Mouse (Mus musculus) embryonic facial prominence, embryonic 12.5 days (tissue): Measurements from ENCODE around the gene Grhl3. TPM values are rescaled to one million over a fixed set of nuclear protein-coding genes. Genes with fewer than 3 reads are reported as not detected.

ENCODE experiments used
- ATAC-seq: fragments of 200-750 bp; cut with Nextera tagmentation; 2 replicates; pipeline ENCODE4 v1.8.0; 2017; ENCODE audit not compliant: insufficient number of reproducible peaks, insufficient read depth, low FRiP score, low TSS enrichment
- H3K27ac ChIP-seq: fragments of 300-500 bp; sonication (generic); 2 replicates; pipeline ENCODE4 v1.5.1; 2016; ENCODE audit warnings: mild to moderate bottlenecking
- H3K27me3 ChIP-seq: fragments of 300-500 bp; sonication (generic); 2 replicates; pipeline ENCODE4 v1.6.1; 2016; ENCODE audit warnings: mild to moderate bottlenecking, moderate library complexity
- H3K36me3 ChIP-seq: fragments of 300-500 bp; sonication (generic); 2 replicates; pipeline ENCODE4 v1.6.1; 2016; ENCODE audit warnings: mild to moderate bottlenecking
- H3K4me1 ChIP-seq: fragments of 300-500 bp; sonication (generic); 2 replicates; pipeline ENCODE4 v1.6.1; 2016
- H3K4me2 ChIP-seq: fragments of 300-500 bp; sonication (generic); replicated peaks from 2 replicates; pipeline ENCODE4 v1.6.1; 2016; ENCODE audit warnings: mild to moderate bottlenecking, moderate library complexity
- H3K4me3 ChIP-seq: fragments of 300-500 bp; sonication (generic); 2 replicates; pipeline ENCODE4 v1.5.1; 2016; ENCODE audit warnings: mild to moderate bottlenecking
- H3K9ac ChIP-seq: fragments of 300-500 bp; sonication (generic); 2 replicates; pipeline ENCODE4 v1.6.1; 2016; ENCODE audit warnings: mild to moderate bottlenecking, moderate library complexity
- H3K9me3 ChIP-seq: fragments of 300-500 bp; sonication (generic); 2 replicates; pipeline ENCODE4 v1.6.1; 2016; ENCODE audit warnings: mild to moderate bottlenecking, moderate library complexity
- WGBS: fragments of 180-500 bp; shearing (Covaris S2); methylation state at CpG from one replicate; pipeline ENCODE4 v1.1.7; 2016; 5-methylcytosine and 5-hydroxymethylcytosine counted together
- polyA plus RNA-seq: library from polyadenylated mRNA; unstranded; fragments of >200 nt; fragmentation: Nextera tagmentation; extraction: Ambion mirVana; gene quantifications from 2 replicates; pipeline ENCODE4 v1.2.1, GENCODE M21; 2016

Grhl3 gene
- polyA plus RNA-seq, 1 experiment from 2014 or later: 13.2 TPM

- no peak for ATAC-seq
- Histone ChIP-seq H3K9ac (no peak overlapping the region), H3K36me3 (no peaks in the 10 kb centered on the region), H3K4me1 (peaks cover 49% of the 10 kb centered on the region), H3K4me3 (no peak overlapping the region), H3K4me2 (no peak overlapping the region), H3K9me3 (no peaks in the 10 kb centered on the region), H3K27me3 (peaks cover 3% of the 10 kb centered on the region; the same call in 1 of the 2 replicates), H3K27ac (no peak overlapping the region)
- 90% methylated on average over 4 of the region's 4 CpGs for WGBS
Measured at GRCm38 (mm10) chr4:135546793-135547192, 26.6 kb downstream of the Grhl3 start.

- WGBS: 87% methylated on average over 7 of the region's 7 CpGs
Measured at GRCm38 (mm10) chr4:135546008-135546407, 27.4 kb downstream of the Grhl3 start.

GRCm38 (mm10) chr4:135545080-135545511 lies 28.3 kb downstream of the Grhl3 start:
- peak overlapping the region; percentile 39 for H3K4me2 ChIP-seq
- H3K27ac ChIP-seq: peak overlapping the region; percentile 61; the same call in 1 of the 2 replicates
- 0 out of 2 replicates have a peak, but pooled peaks cover 3% of the 10 kb centered on the region for H3K27me3 ChIP-seq
- peaks cover 47% of the 10 kb centered on the region for H3K4me1 ChIP-seq
- H3K4me3 ChIP-seq: peak overlapping the region; percentile 7; the same call in 1 of the 2 replicates
- 9% methylated on average over 8 of the region's 8 CpGs for WGBS
- peak; percentile 49; the same call in 1 of the 2 replicates for ATAC-seq
- no peaks in the 10 kb centered on the region for H3K36me3 ChIP-seq
- H3K9ac ChIP-seq: no peak overlapping the region
- H3K9me3 ChIP-seq: no peaks in the 10 kb centered on the region

More at GRCm38 (mm10) chr4:135546008-135546407, 27.4 kb downstream of the Grhl3 start:
- Histone ChIP-seq H3K4me1 (peaks cover 47% of the 10 kb centered on the region), H3K9me3 (no peaks in the 10 kb centered on the region), H3K9ac (no peak overlapping the region), H3K4me2 (no peak overlapping the region), H3K4me3 (no peak overlapping the region), H3K36me3 (no peaks in the 10 kb centered on the region), H3K27ac (no peak overlapping the region), H3K27me3 (peaks cover 3% of the 10 kb centered on the region; the same call in 1 of the 2 replicates)
- ATAC-seq: no peak

- H3K27me3 ChIP-seq: 0 out of 2 replicates have a peak, but pooled peaks cover 3% of the 10 kb centered on the region
- H3K9ac ChIP-seq: no peak overlapping the region
- H3K36me3 ChIP-seq: no peaks in the 10 kb centered on the region
- ATAC-seq: no peak
- no peaks in the 10 kb centered on the region for H3K9me3 ChIP-seq
- peaks cover 43% of the 10 kb centered on the region for H3K4me1 ChIP-seq
- H3K27ac ChIP-seq: no peak overlapping the region
- H3K4me3 ChIP-seq: no peak overlapping the region
- H3K4me2 ChIP-seq: no peak overlapping the region
- WGBS: 70% methylated on average over 2 of the region's 2 CpGs
Measured at GRCm38 (mm10) chr4:135544284-135544683, 29.1 kb downstream of the Grhl3 start.

- Histone ChIP-seq H3K4me1 (peaks cover 13% of the 10 kb centered on the region), H3K4me3 (no peak overlapping the region), H3K9ac (no peak overlapping the region), H3K36me3 (no peaks in the 10 kb centered on the region), H3K9me3 (no peaks in the 10 kb centered on the region), H3K4me2 (no peak overlapping the region), H3K27me3 (no peaks in the 10 kb centered on the region), H3K27ac (no peak overlapping the region)
- 70% methylated on average over 9 of the region's 9 CpGs for WGBS
- ATAC-seq: no peak
Measured at GRCm38 (mm10) chr4:135540057-135540456, 33.4 kb downstream of the Grhl3 start.

- Histone ChIP-seq H3K4me1 (peaks cover 3% of the 10 kb centered on the region), H3K36me3 (no peaks in the 10 kb centered on the region), H3K9me3 (no peaks in the 10 kb centered on the region), H3K9ac (no peak overlapping the region), H3K27ac (no peak overlapping the region), H3K4me3 (no peak overlapping the region), H3K4me2 (no peak overlapping the region), H3K27me3 (no peaks in the 10 kb centered on the region)
- 80% methylated on average over 12 of the region's 12 CpGs for WGBS
- ATAC-seq: no peak
Measured at GRCm38 (mm10) chr4:135539056-135539455, 34.4 kb downstream of the Grhl3 start.

GRCm38 (mm10) chr4:135535021-135535420 lies 38.4 kb downstream of the Grhl3 start:
- H3K9ac ChIP-seq: no peak overlapping the region
- H3K9me3 ChIP-seq: peaks cover 7% of the 10 kb centered on the region
- H3K4me1 ChIP-seq: no peaks in the 10 kb centered on the region; the same call in 1 of the 2 replicates
- ATAC-seq: no peak
- H3K4me3 ChIP-seq: no peak overlapping the region
- no peaks in the 10 kb centered on the region for H3K36me3 ChIP-seq
- 97% methylated on average over 3 of the region's 3 CpGs for WGBS
- no peak overlapping the region for H3K27ac ChIP-seq
- H3K27me3 ChIP-seq: no peaks in the 10 kb centered on the region
- H3K4me2 ChIP-seq: no peak overlapping the region

- Histone ChIP-seq H3K9me3 (peaks cover 7% of the 10 kb centered on the region), H3K36me3 (no peaks in the 10 kb centered on the region), H3K9ac (no peak overlapping the region; the same call in 1 of the 2 replicates), H3K27ac (no peak overlapping the region), H3K4me1 (no peaks in the 10 kb centered on the region), H3K4me2 (no peak overlapping the region), H3K27me3 (no peaks in the 10 kb centered on the region), H3K4me3 (no peak overlapping the region)
- ATAC-seq: no peak
- WGBS: 70% methylated on average over 6 of the region's 6 CpGs
Measured at GRCm38 (mm10) chr4:135533001-135533400, 40.4 kb downstream of the Grhl3 start.

- no peak overlapping the region for H3K27ac ChIP-seq
- no peak overlapping the region for H3K9ac ChIP-seq
- no peaks in the 10 kb centered on the region for H3K27me3 ChIP-seq
- H3K4me2 ChIP-seq: no peak overlapping the region
- no peaks in the 10 kb centered on the region for H3K36me3 ChIP-seq
- ATAC-seq: no peak
- no peaks in the 10 kb centered on the region for H3K4me1 ChIP-seq
- 52% methylated on average over 9 of the region's 9 CpGs for WGBS
- H3K4me3 ChIP-seq: no peak overlapping the region
- H3K9me3 ChIP-seq: peaks cover 7% of the 10 kb centered on the region
Measured at GRCm38 (mm10) chr4:135531771-135532613, 41.4 kb downstream of the Grhl3 start.

- peaks cover 7% of the 10 kb centered on the region for H3K9me3 ChIP-seq
- H3K4me2 ChIP-seq: no peak overlapping the region
- H3K9ac ChIP-seq: no peak overlapping the region
- peaks cover 2% of the 10 kb centered on the region; the same call in 1 of the 2 replicates for H3K27me3 ChIP-seq
- 84% methylated on average over 9 of the region's 9 CpGs for WGBS
- ATAC-seq: no peak
- no peak overlapping the region for H3K27ac ChIP-seq
- H3K4me3 ChIP-seq: no peak overlapping the region
- no peaks in the 10 kb centered on the region for H3K36me3 ChIP-seq
- H3K4me1 ChIP-seq: peaks cover 5% of the 10 kb centered on the region; the same call in 1 of the 2 replicates
Measured at GRCm38 (mm10) chr4:135531236-135531635, 42.2 kb downstream of the Grhl3 start.

GRCm38 (mm10) chr4:135530270-135530669 lies 43.2 kb downstream of the Grhl3 start:
- no peaks in the 10 kb centered on the region for H3K36me3 ChIP-seq
- no peak overlapping the region for H3K27ac ChIP-seq
- 51% methylated on average over 2 of the region's 2 CpGs for WGBS
- peaks cover 8% of the 10 kb centered on the region; the same call in 1 of the 2 replicates for H3K4me1 ChIP-seq
- no peak overlapping the region for H3K9ac ChIP-seq
- H3K27me3 ChIP-seq: peaks cover 10% of the 10 kb centered on the region
- no peak overlapping the region for H3K4me3 ChIP-seq
- peaks cover 7% of the 10 kb centered on the region for H3K9me3 ChIP-seq
- no peak overlapping the region for H3K4me2 ChIP-seq
- ATAC-seq: no peak
